Mouse (Mus musculus) hindbrain, embryonic 12.5 days (tissue): ENCODE data around the gene Cdh20. TPM values are rescaled to one million over a fixed set of nuclear protein-coding genes. Genes with fewer than 3 reads are reported as not detected.
A peak's percentile ranks its signal among the peaks of the same experiment; 100 is the strongest.

Experiments
- ATAC-seq: fragments of 200-750 bp; cut with Nextera tagmentation; 2 replicates; pipeline ENCODE4 v1.8.0; 2017; ENCODE audit warnings: moderate TSS enrichment; ENCODE audit not compliant: low FRiP score
- H3K27ac ChIP-seq: fragments of 300-500 bp; sonication (generic); 2 replicates; pipeline ENCODE4 v1.5.1; 2016; ENCODE audit warnings: mild to moderate bottlenecking
- H3K27me3 ChIP-seq: fragments of 300-500 bp; sonication (generic); 2 replicates; pipeline ENCODE4 v1.6.1; 2016; ENCODE audit warnings: mild to moderate bottlenecking
- H3K36me3 ChIP-seq: fragments of 300-500 bp; sonication (generic); 2 replicates; pipeline ENCODE4 v1.6.1; 2016; ENCODE audit warnings: mild to moderate bottlenecking
- H3K4me1 ChIP-seq: fragments of 300-500 bp; sonication (generic); 2 replicates; pipeline ENCODE4 v1.6.1; 2016
- H3K4me2 ChIP-seq: fragments of 300-500 bp; sonication (generic); replicated peaks from 2 replicates; pipeline ENCODE4 v1.6.1; 2016; ENCODE audit warnings: mild to moderate bottlenecking
- H3K4me3 ChIP-seq: fragments of 300-500 bp; sonication (generic); 2 replicates; pipeline ENCODE4 v1.5.1; 2016; ENCODE audit warnings: mild to moderate bottlenecking
- H3K9ac ChIP-seq: fragments of 300-500 bp; sonication (generic); 2 replicates; pipeline ENCODE4 v1.6.1; 2016; ENCODE audit warnings: mild to moderate bottlenecking, moderate library complexity
- H3K9me3 ChIP-seq: fragments of 300-500 bp; sonication (generic); replicated peaks from 2 replicates; pipeline ENCODE4 v1.6.1; 2016; ENCODE audit warnings: mild to moderate bottlenecking
- WGBS: fragments of 180-500 bp; shearing (Covaris S2); methylation state at CpG from one replicate; pipeline ENCODE4 v1.1.7; 2016; 5-methylcytosine and 5-hydroxymethylcytosine counted together
- polyA plus RNA-seq: library from polyadenylated mRNA; unstranded; fragments of >200 nt; fragmentation: Nextera tagmentation; extraction: Ambion mirVana; gene quantifications from 2 replicates; pipeline ENCODE4 v1.2.1, GENCODE M21; 2016

The Cdh20 gene
- polyA plus RNA-seq: 1.4 and 1.5 TPM in 2 replicates

- no peaks in the 10 kb centered on the region for H3K9me3 ChIP-seq
- no peaks in the 10 kb centered on the region for H3K36me3 ChIP-seq
- WGBS: under 1% methylated on average over 46 of the region's 46 CpGs
- H3K4me1 ChIP-seq: peaks cover 8% of the 10 kb centered on the region; the same call in 1 of the 2 replicates
- peaks cover 7% of the 10 kb centered on the region for H3K27me3 ChIP-seq
- H3K27ac ChIP-seq: no peak within 1 kb of the TSS
- peak; percentile 82 for ATAC-seq
- peak within 1 kb of the TSS; percentile 58 for H3K9ac ChIP-seq
- peak within 1 kb of the TSS; percentile 99 for H3K4me2 ChIP-seq
- peak within 1 kb of the TSS; percentile 48 for H3K4me3 ChIP-seq
Measured at GRCm38 (mm10) chr1:104768371-104769249, at the start of gene Cdh20. Gene Cdh20 (plus strand): TSS chr1:104768529.

- no peaks in the 10 kb centered on the region for H3K27me3 ChIP-seq
- no peaks in the 10 kb centered on the region for H3K9me3 ChIP-seq
- H3K9ac ChIP-seq: no peak overlapping the region
- no peak overlapping the region for H3K4me3 ChIP-seq
- peak; percentile 85 for ATAC-seq
- WGBS: 5% methylated on average over 1 of the region's 1 CpGs
- no peak overlapping the region for H3K27ac ChIP-seq
- no peaks in the 10 kb centered on the region for H3K36me3 ChIP-seq
- no peak overlapping the region for H3K4me2 ChIP-seq
- peaks cover 5% of the 10 kb centered on the region; the same call in 1 of the 2 replicates for H3K4me1 ChIP-seq
Measured at GRCm38 (mm10) chr1:104746816-104747215, 21.5 kb upstream of the Cdh20 start.

GRCm38 (mm10) chr1:104747438-104747837 lies 20.9 kb upstream of the Cdh20 start:
- Histone ChIP-seq H3K4me2 (no peak overlapping the region), H3K4me1 (peaks cover 5% of the 10 kb centered on the region; the same call in 1 of the 2 replicates), H3K27me3 (no peaks in the 10 kb centered on the region), H3K36me3 (no peaks in the 10 kb centered on the region), H3K9me3 (no peaks in the 10 kb centered on the region), H3K9ac (no peak overlapping the region), H3K4me3 (no peak overlapping the region), H3K27ac (no peak overlapping the region)
- WGBS: 52% methylated on average over 4 of the region's 4 CpGs
- ATAC-seq: no peak

GRCm38 (mm10) chr1:104754483-104754882 lies 13.8 kb upstream of the Cdh20 start:
- 66% methylated on average over 8 of the region's 8 CpGs for WGBS
- Histone ChIP-seq H3K4me2 (no peak overlapping the region), H3K9me3 (no peaks in the 10 kb centered on the region), H3K4me1 (no peaks in the 10 kb centered on the region), H3K27me3 (no peaks in the 10 kb centered on the region), H3K9ac (no peak overlapping the region), H3K36me3 (no peaks in the 10 kb centered on the region), H3K4me3 (no peak overlapping the region), H3K27ac (no peak overlapping the region)
- ATAC-seq: no peak

- Histone ChIP-seq H3K4me2 (no peak overlapping the region), H3K4me1 (no peaks in the 10 kb centered on the region), H3K4me3 (no peak overlapping the region), H3K27ac (no peak overlapping the region), H3K9ac (no peak overlapping the region), H3K9me3 (no peaks in the 10 kb centered on the region), H3K36me3 (no peaks in the 10 kb centered on the region), H3K27me3 (no peaks in the 10 kb centered on the region)
- WGBS: 51% methylated on average over 4 of the region's 4 CpGs
- no peak for ATAC-seq
Measured at GRCm38 (mm10) chr1:104755896-104756295, 12.4 kb upstream of the Cdh20 start.

- WGBS: under 1% methylated on average over 12 of the region's 12 CpGs
- H3K4me2 ChIP-seq: peak overlapping the region; percentile 99
- peaks cover 8% of the 10 kb centered on the region; the same call in 1 of the 2 replicates for H3K4me1 ChIP-seq
- H3K9me3 ChIP-seq: no peaks in the 10 kb centered on the region
- peaks cover 7% of the 10 kb centered on the region for H3K27me3 ChIP-seq
- H3K36me3 ChIP-seq: no peaks in the 10 kb centered on the region
- no peak overlapping the region for H3K27ac ChIP-seq
- H3K4me3 ChIP-seq: peak overlapping the region; percentile 48
- peak; percentile 78 for ATAC-seq
- peak overlapping the region; percentile 58 for H3K9ac ChIP-seq
Measured at GRCm38 (mm10) chr1:104769250-104769607, 900 bp downstream of the Cdh20 start.

- Histone ChIP-seq H3K4me1 (peaks cover 8% of the 10 kb centered on the region; the same call in 1 of the 2 replicates), H3K36me3 (no peaks in the 10 kb centered on the region), H3K27ac (no peak overlapping the region), H3K9ac (no peak overlapping the region), H3K27me3 (peaks cover 7% of the 10 kb centered on the region), H3K4me2 (no peak overlapping the region), H3K4me3 (no peak overlapping the region), H3K9me3 (no peaks in the 10 kb centered on the region)
- ATAC-seq: no peak
- 67% methylated on average over 4 of the region's 4 CpGs for WGBS
Measured at GRCm38 (mm10) chr1:104771937-104772336, 3.6 kb downstream of the Cdh20 start.

GRCm38 (mm10) chr1:104773207-104773606 lies 4.9 kb downstream of the Cdh20 start:
- Histone ChIP-seq H3K27me3 (peaks cover 7% of the 10 kb centered on the region), H3K4me2 (no peak overlapping the region), H3K9ac (no peak overlapping the region), H3K4me3 (no peak overlapping the region), H3K27ac (no peak overlapping the region), H3K4me1 (peaks cover 8% of the 10 kb centered on the region; the same call in 1 of the 2 replicates), H3K9me3 (no peaks in the 10 kb centered on the region), H3K36me3 (no peaks in the 10 kb centered on the region)
- ATAC-seq: no peak
- 88% methylated on average over 2 of the region's 2 CpGs for WGBS

- Histone ChIP-seq H3K36me3 (no peaks in the 10 kb centered on the region), H3K27ac (no peak overlapping the region), H3K27me3 (no peaks in the 10 kb centered on the region), H3K9ac (no peak overlapping the region), H3K4me1 (0 out of 2 replicates have a peak, but pooled peaks cover 2% of the 10 kb centered on the region), H3K9me3 (no peaks in the 10 kb centered on the region), H3K4me3 (no peak overlapping the region), H3K4me2 (no peak overlapping the region)
- 66% methylated on average over 3 of the region's 3 CpGs for WGBS
- ATAC-seq: no peak; the same call in 1 of the 2 replicates
Measured at GRCm38 (mm10) chr1:104793488-104793887, 25.2 kb downstream of the Cdh20 start.

GRCm38 (mm10) chr1:104796146-104796545 lies 27.8 kb downstream of the Cdh20 start:
- Histone ChIP-seq H3K9me3 (no peaks in the 10 kb centered on the region), H3K36me3 (no peaks in the 10 kb centered on the region), H3K4me2 (no peak overlapping the region), H3K4me3 (no peak overlapping the region), H3K27me3 (no peaks in the 10 kb centered on the region), H3K27ac (no peak overlapping the region), H3K4me1 (0 out of 2 replicates have a peak, but pooled peaks cover 2% of the 10 kb centered on the region), H3K9ac (no peak overlapping the region)
- ATAC-seq: no peak
- WGBS: 62% methylated on average over 3 of the region's 3 CpGs

GRCm38 (mm10) chr1:104797139-104797538 lies 28.8 kb downstream of the Cdh20 start:
- Histone ChIP-seq H3K27ac (no peak overlapping the region), H3K9me3 (no peaks in the 10 kb centered on the region), H3K9ac (no peak overlapping the region), H3K4me2 (no peak overlapping the region), H3K27me3 (no peaks in the 10 kb centered on the region), H3K36me3 (no peaks in the 10 kb centered on the region), H3K4me3 (no peak overlapping the region), H3K4me1 (0 out of 2 replicates have a peak, but pooled peaks cover 2% of the 10 kb centered on the region)
- ATAC-seq: no peak
- WGBS: 83% methylated on average over 4 of the region's 4 CpGs

GRCm38 (mm10) chr1:104804746-104805145 lies 36.4 kb downstream of the Cdh20 start:
- Histone ChIP-seq H3K4me1 (no peaks in the 10 kb centered on the region; the same call in 1 of the 2 replicates), H3K27ac (no peak overlapping the region)
- 95% methylated on average over 6 of the region's 6 CpGs for WGBS

More at GRCm38 (mm10) chr1:104804746-104805145, 36.4 kb downstream of the Cdh20 start:
- no peaks in the 10 kb centered on the region for H3K9me3 ChIP-seq
- no peaks in the 10 kb centered on the region for H3K27me3 ChIP-seq
- H3K9ac ChIP-seq: no peak overlapping the region
- H3K4me3 ChIP-seq: no peak overlapping the region
- no peak overlapping the region for H3K4me2 ChIP-seq
- no peak for ATAC-seq
- H3K36me3 ChIP-seq: no peaks in the 10 kb centered on the region
